Mouse (Mus musculus) lung, postnatal 0 days (tissue): Measurements from ENCODE around the gene Pappa. TPM values are rescaled to one million over a fixed set of nuclear protein-coding genes. Genes with fewer than 3 reads are reported as not detected.

ENCODE experiments used
- ATAC-seq: fragments of 200-750 bp; cut with Nextera tagmentation; 2 replicates; pipeline ENCODE4 v1.8.0; 2017; ENCODE audit warnings: moderate library complexity
- DNase-seq: peaks from one replicate; pipeline ENCODE4 v3.0.0-alpha.2; 2016; ENCODE audit warnings: low spot score
- H3K27ac ChIP-seq: fragments of 300-500 bp; sonication (generic); 2 replicates; pipeline ENCODE4 v1.5.1; 2014; ENCODE audit warnings: antibody characterized with exemption, mild to moderate bottlenecking, low read length, mixed read lengths
- H3K27me3 ChIP-seq: fragments of 300-500 bp; sonication (generic); replicated peaks from 2 replicates; pipeline ENCODE4 v1.6.1; 2014; ENCODE audit warnings: low read length, mixed read lengths; ENCODE audit not compliant: insufficient read depth
- H3K36me3 ChIP-seq: fragments of 300-500 bp; sonication (generic); 2 replicates; pipeline ENCODE4 v1.6.1; 2014; ENCODE audit warnings: low read length, mixed read lengths; ENCODE audit not compliant: insufficient read depth
- H3K4me1 ChIP-seq: fragments of 300-500 bp; sonication (generic); 2 replicates; pipeline ENCODE4 v1.6.1; 2014; ENCODE audit warnings: antibody characterized with exemption, low read depth, low read length, mixed read lengths; ENCODE audit not compliant: insufficient read depth
- H3K4me2 ChIP-seq: fragments of 300-500 bp; sonication (generic); replicated peaks from 2 replicates; pipeline ENCODE4 v1.6.1; 2014; ENCODE audit warnings: low read depth, mild to moderate bottlenecking, low read length, moderate library complexity, mixed read lengths
- H3K4me3 ChIP-seq: fragments of 300-500 bp; sonication (generic); 2 replicates; pipeline ENCODE4 v1.5.1; 2014; ENCODE audit warnings: low read depth, low read length
- H3K9ac ChIP-seq: fragments of 300-500 bp; sonication (generic); replicated peaks from 2 replicates; pipeline ENCODE4 v1.6.1; 2014; ENCODE audit warnings: low read depth, mild to moderate bottlenecking
- H3K9me3 ChIP-seq: fragments of 300-500 bp; sonication (generic); 2 replicates; pipeline ENCODE4 v1.6.1; 2016; ENCODE audit warnings: low read length, mixed read lengths
- CTCF ChIP-seq: IDR thresholded peaks from 2 replicates; pipeline ENCODE4 v1.5.1; 2016; ENCODE audit warnings: antibody characterized with exemption, mild to moderate bottlenecking
- EP300 ChIP-seq: IDR thresholded peaks from 2 replicates; pipeline ENCODE4 v1.6.1; 2016; ENCODE audit warnings: antibody characterized with exemption, mild to moderate bottlenecking, control low read depth
- WGBS: fragments of 180-500 bp; shearing (Covaris S2); extraction: QIAGEN DNeasy Blood & Tissue Kit; methylation state at CpG from one replicate; pipeline ENCODE4 v1.1.7; 2014; 5-methylcytosine and 5-hydroxymethylcytosine counted together
- polyA plus RNA-seq: library from polyadenylated mRNA; unstranded; fragments of >200 nt; fragmentation: Nextera tagmentation; extraction: Ambion mirVana; gene quantifications from 2 replicates; pipeline ENCODE4 v1.2.1, GENCODE M21; 2015

The Pappa gene
- polyA plus RNA-seq, 1 experiment from 2014 or later: 0.31 TPM

DNA sequence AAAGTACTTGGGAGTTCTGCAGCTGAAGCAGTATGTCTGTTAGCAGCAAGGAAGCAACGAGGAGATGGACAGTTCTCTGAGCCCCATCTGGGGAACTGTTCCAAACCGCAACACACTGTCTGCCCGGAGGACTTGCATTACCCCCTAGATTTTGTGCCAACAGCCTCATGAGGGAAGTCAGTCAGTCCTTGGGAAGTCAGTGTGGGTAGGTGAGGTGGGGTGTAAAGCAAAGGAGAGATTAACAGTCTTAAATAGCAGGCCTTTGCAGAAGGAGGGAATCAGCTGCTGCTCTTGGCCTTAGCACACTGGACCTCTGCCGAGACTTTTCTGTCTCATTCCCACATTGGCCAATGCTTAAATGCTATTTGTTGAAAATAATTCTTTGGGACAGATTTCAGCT, 230.6 kb downstream of the Pappa start:
- WGBS: 72% methylated on average over 4 of the region's 4 CpGs
- Histone ChIP-seq H3K36me3 (no peaks in the 10 kb centered on the region), H3K9me3 (no peaks in the 10 kb centered on the region), H3K4me2 (no peak overlapping the region), H3K9ac (no peak overlapping the region), H3K4me1 (no peaks in the 10 kb centered on the region), H3K27me3 (no peaks in the 10 kb centered on the region), H3K4me3 (no peak overlapping the region), H3K27ac (no peak overlapping the region)
- no peak for DNase-seq
- TF ChIP-seq CTCF: no peak
- TF ChIP-seq EP300: no peak
- ATAC-seq: no peak

DNA sequence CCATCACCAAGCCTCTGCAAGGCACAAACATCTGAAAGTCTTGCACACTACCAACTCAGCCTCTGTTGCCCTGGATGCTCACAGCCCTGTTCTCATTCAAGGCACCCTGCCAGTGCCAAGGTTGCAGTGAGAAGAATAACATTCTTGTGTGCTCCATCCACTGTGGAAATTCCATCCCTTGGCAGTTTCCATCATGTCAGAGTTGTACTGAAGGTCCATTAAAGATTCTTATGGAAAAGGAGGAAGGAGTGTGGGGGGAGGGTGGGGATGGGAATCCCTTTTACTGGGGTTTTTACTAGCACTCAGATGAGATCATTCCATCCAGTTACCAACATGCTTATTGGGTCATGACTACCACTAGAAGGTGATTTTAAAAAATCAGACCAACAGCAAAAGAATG, 243.2 kb downstream of the Pappa start:
- Histone ChIP-seq H3K4me3 (no peak overlapping the region), H3K27me3 (no peaks in the 10 kb centered on the region), H3K36me3 (no peaks in the 10 kb centered on the region), H3K9ac (no peak overlapping the region), H3K27ac (no peak overlapping the region), H3K4me2 (no peak overlapping the region), H3K4me1 (no peaks in the 10 kb centered on the region), H3K9me3 (no peaks in the 10 kb centered on the region)
- TF ChIP-seq CTCF: no peak
- no peak for TF ChIP-seq EP300
- ATAC-seq (no peak), DNase-seq (no peak)

GRCm38 (mm10) chr4:65372731-65373130, 248.8 kb downstream of the Pappa start:
- Histone ChIP-seq H3K27me3 (no peaks in the 10 kb centered on the region), H3K4me3 (no peak overlapping the region), H3K9me3 (no peaks in the 10 kb centered on the region), H3K4me1 (no peaks in the 10 kb centered on the region), H3K4me2 (no peak overlapping the region), H3K36me3 (no peaks in the 10 kb centered on the region), H3K9ac (no peak overlapping the region), H3K27ac (no peak overlapping the region)
- DNase-seq (peak; percentile 72), ATAC-seq (peak; percentile 71)
- WGBS: 40% methylated on average over 3 of the region's 3 CpGs
- no peak for TF ChIP-seq CTCF
- TF ChIP-seq EP300: no peak

GRCm38 (mm10) chr4:65373841-65374240, 249.9 kb downstream of the Pappa start:
- Histone ChIP-seq H3K36me3 (no peaks in the 10 kb centered on the region), H3K4me1 (no peaks in the 10 kb centered on the region), H3K27me3 (no peaks in the 10 kb centered on the region), H3K9ac (no peak overlapping the region), H3K27ac (no peak overlapping the region), H3K9me3 (no peaks in the 10 kb centered on the region), H3K4me2 (no peak overlapping the region), H3K4me3 (no peak overlapping the region)
- no peak for ATAC-seq
- DNase-seq: no peak
- TF ChIP-seq CTCF (no peak), EP300 (no peak)
- WGBS: 61% methylated on average over 1 of the region's 1 CpGs

GRCm38 (mm10) chr4:65376571-65376970, 252.6 kb downstream of the Pappa start:
- Histone ChIP-seq H3K36me3 (no peaks in the 10 kb centered on the region), H3K27me3 (no peaks in the 10 kb centered on the region), H3K9ac (no peak overlapping the region), H3K4me2 (no peak overlapping the region), H3K9me3 (no peaks in the 10 kb centered on the region), H3K27ac (no peak overlapping the region), H3K4me3 (no peak overlapping the region), H3K4me1 (no peaks in the 10 kb centered on the region)
- WGBS: 87% methylated on average over 2 of the region's 2 CpGs
- ATAC-seq (no peak), DNase-seq (no peak)
- TF ChIP-seq EP300 (no peak), CTCF (no peak)

DNA sequence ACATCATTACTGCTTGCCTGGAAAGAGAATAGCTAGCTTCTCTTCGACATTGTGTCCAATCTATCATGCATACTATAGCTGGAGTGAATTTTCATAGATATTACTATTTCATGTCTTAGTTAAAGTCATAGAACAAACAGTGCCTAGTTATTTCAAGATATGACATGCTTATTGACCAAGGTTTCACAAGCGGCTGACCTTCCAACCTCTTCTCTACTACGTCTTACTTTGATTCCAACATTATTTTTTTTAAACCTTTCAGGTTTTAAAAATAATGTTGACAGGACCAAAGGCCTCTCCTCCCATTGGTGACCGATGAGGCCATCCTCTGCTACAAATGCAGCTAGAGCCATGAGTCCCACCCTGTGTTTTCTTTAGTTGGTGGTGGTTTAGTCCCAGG, 255.5 kb downstream of the Pappa start:
- H3K27ac ChIP-seq: no peak overlapping the region
- H3K9ac ChIP-seq: no peak overlapping the region
- no peak for DNase-seq
- no peaks in the 10 kb centered on the region for H3K4me1 ChIP-seq
- no peak overlapping the region for H3K4me3 ChIP-seq
- H3K9me3 ChIP-seq: no peaks in the 10 kb centered on the region
- no peaks in the 10 kb centered on the region for H3K27me3 ChIP-seq
- WGBS: 77% methylated on average over 4 of the region's 4 CpGs
- TF ChIP-seq CTCF (no peak), EP300 (no peak)
- no peak for ATAC-seq
- H3K4me2 ChIP-seq: no peak overlapping the region
- no peaks in the 10 kb centered on the region for H3K36me3 ChIP-seq

GRCm38 (mm10) chr4:65383070-65383469, 259.1 kb downstream of the Pappa start:
- DNase-seq (no peak), ATAC-seq (no peak)
- H3K9ac ChIP-seq: no peak overlapping the region
- 76% methylated on average over 4 of the region's 4 CpGs for WGBS
- no peaks in the 10 kb centered on the region for H3K27me3 ChIP-seq
- H3K36me3 ChIP-seq: no peaks in the 10 kb centered on the region
- H3K4me2 ChIP-seq: no peak overlapping the region
- no peak for TF ChIP-seq CTCF
- TF ChIP-seq EP300: no peak
- H3K9me3 ChIP-seq: no peaks in the 10 kb centered on the region
- H3K27ac ChIP-seq: no peak overlapping the region
- no peaks in the 10 kb centered on the region for H3K4me1 ChIP-seq
- no peak overlapping the region for H3K4me3 ChIP-seq
